Mouse (Mus musculus): ENCODE results near the gene Cby1.

Cby1 gene

DNA sequence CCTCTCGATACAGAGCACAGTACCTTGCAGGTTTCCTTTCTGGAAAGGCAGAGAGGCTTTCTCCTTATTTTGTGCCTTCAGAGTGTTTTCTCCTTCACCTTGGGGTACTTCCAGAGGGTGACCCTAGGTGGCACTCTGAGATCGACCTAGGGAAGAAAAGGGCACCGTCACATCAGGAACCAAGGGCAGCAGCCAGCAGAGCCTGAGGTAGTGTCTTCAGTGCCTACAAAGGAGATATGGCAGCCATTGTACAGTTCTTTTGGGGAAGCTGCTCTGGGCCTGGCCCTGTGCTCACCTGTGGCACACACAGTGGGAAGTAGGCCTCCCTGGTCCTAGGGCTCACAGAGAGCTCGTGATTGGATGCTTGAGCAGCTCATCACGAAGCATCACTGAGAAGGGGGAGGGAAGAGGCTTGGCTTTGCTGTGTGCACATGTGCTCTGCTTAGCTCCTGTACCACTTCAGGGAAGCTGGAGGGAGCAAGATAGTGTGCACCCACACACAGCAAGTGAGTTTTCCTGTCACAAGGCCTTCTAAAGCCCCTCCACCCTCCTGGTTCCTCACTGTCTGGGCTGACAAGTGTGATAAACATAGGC is 49.3 kb downstream of the Cby1 start:
- no peak for DNase-seq

DNA sequence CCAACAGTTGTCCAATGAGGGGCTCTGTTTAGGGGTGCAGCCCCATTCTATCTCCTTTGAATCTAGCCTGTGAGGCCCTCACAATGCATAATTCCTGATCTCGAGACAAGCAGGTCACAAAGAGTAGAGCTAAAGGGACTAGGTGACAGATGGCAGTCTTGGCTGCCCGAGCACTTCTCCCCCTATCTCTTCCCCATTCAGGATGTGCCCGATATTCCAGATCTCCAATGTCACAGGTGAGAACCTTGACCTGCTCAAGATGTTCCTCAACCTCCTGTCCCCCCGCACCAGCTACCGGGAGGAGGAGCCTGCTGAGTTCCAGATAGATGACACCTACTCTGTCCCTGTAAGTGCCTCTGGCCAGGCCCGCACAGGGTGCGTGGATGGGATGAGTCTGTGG is 56.6 kb downstream of the Cby1 start:
- no peak for DNase-seq

- no peak for DNase-seq
Measured at GRCm38 (mm10) chr15:79716710-79717109, 57.7 kb downstream of the Cby1 start.
